Mouse (Mus musculus): ENCODE results near the gene Gm5269.

The Gm5269 gene

DNA sequence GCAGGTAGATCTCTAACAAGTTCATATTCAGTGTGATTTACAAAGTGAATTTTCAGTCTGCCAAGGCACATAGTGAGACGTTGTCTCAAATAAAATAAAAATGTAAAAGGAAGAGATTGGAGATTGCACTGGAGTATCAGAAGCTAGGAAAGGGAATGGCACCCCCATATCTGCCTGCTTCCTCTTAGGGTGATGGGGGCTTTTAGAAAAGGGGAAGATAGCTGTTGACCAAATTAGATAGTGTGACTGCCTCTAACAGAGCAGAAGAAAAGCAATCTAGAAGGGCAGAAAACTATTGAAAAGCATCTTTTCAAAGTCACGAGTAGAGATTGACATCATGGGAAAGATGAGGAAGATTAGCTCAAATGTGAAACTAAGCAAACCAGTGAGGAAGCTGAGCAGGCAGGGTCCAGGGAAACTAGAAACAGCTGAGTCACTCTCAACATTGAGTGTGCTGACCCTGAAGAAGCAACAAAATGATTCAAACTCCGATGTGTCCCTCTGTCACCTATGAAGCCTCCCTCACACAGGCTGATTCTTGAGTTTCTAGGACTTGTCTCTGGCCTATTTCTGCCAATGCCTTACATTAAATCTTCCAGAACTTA is 8.7 kb downstream of the Gm5269 start:
- DNase-seq (ENCODE audit: extremely low spot score, low spot score), result no peak

DNA sequence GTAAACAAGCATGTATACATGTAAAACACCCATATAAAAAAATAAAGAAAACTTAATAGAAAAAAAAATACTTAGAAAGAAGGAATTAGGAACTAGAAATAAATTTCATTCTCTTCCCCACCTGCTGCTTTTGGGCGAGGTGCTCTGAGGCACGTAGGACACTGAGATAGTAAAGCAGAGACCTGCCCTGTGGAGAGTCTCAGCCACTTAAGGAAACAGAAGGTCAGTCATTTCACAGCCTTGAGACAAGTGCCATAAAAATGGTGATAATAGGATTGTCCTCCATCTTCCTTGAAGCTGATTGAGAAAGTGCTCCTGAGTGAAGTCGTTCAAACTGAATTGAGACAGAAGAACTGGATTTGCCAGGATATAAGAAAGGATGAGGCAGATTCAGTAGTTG is 12.6 kb downstream of the Gm5269 start:
- DNase-seq (ENCODE audit: extremely low spot score, low spot score), result no peak

DNA sequence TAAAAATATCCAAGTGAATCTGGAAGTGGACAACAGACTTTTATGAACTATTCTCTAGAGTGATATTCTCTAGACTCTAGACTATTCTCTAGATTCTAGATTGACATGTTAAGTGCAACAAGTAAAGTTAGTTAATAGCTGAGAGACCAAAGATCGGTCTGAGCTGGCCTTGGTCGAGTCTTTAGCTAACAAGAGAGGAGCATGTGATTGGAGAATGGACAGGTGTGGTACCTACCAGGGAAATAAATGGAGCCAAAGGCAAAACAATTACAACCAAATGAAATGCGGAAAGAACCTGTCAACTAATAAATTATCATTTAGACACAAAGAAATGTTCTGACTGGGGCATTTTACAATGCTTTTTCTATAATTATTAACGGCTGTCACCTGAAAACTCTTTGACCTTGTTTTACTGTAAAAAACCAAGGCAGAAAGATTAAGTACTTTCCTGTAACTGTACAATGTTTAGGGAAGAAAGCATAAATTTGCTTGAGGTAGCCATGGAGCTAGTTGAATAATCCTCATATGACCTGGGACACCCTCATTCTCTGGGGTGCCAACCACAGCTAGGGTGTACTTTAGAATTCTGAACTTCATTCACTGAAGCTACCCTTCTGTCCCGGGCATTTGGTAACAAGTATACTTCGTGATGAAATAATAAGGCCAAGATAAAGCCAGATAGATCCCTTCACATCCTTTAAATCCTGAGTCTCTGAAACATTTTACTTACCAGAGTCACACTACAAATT is 13.4 kb downstream of the Gm5269 start:
- no peak for DNase-seq (ENCODE audit: extremely low spot score, low spot score)

DNA sequence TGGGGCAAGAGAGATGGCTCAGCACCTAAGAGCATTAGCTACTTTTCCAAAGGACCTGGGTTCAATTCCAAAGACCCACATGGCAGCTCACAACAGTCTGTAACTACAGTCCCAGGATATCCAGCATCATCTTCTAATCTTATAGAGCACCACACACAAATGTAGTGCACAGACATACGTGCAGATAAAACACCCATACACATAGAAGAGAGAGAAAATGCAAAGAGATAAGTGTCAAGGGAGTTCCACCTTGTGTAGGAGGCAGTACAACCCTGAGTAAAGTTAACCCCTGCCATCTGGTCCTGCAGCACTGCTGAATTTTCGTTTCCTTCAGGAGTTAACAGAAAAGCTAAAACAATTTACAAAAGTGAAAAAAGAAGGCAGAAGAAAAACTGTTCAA is 14.4 kb downstream of the Gm5269 start:
- DNase-seq (ENCODE audit: extremely low spot score, low spot score), result no peak

DNA sequence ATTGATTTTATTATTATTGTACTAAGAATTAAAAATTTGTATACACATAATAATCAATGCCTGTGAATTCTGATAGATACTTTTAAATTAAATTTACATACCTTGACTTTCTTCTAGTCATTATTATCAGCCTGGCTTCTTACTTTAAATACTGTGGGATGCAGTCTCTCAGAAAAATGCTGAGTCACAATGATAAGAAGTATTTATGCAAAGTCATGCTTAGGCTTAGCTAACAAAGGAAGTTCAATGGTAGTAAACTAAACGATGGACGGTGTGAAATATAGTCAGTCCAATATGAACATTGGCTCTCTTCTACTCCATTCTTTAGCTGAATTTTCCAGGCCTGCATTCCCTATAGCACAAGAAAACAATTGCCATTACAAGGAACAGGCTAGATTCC is 16.8 kb downstream of the Gm5269 start:
- no peak for DNase-seq (ENCODE audit: extremely low spot score, low spot score)

DNA sequence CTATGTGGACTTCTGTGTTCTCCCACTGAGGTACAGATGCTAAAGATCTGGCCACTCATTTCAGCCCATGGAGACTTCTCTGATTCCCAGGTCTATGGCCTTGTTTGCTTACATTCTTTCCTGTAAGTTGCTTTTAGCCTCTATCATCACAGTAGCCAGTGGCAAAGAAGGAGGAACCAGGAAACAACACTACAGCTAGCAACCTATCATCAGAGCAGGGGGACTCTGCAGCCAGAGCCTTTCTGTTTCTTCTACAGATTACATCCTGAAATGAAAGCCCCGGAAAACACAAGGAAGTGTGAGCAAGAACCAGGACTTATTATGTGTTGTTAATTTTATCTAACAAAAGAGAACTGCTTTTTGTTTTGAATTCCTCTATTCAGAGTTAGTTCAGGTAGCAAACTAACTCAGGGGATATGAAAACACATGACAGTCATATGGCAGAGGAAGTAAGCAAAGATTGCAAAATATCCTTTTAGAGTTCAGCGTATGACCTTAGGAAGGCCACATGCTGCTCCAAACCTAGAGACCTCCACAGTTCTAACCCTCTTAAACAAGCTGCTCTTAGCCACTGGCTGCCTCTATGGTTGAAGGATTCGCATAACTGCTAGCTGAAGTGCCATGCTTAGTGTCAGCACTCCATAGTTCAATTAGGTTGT is 21.5 kb downstream of the Gm5269 start:
- no peak for DNase-seq (ENCODE audit: extremely low spot score, low spot score)

DNA sequence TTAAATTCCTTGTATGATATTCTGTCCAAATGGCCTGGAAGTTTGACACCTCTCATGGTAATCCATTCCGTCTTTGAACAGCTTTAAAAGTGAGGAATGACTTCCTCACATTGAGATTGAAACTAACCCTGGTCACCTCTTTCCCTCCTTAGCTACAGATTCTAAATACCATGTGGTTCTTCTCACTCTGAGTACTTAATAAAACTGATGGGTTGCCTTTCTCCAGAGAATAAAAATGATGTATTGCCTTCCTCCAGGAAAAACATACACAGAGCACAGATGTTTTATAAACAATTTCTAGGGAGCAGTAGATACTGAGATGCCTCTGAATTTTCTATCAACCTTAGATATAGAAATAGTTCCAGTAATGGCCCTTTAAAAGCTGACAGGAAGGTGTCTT is 22.0 kb downstream of the Gm5269 start:
- DNase-seq (ENCODE audit: extremely low spot score, low spot score), result no peak

DNA sequence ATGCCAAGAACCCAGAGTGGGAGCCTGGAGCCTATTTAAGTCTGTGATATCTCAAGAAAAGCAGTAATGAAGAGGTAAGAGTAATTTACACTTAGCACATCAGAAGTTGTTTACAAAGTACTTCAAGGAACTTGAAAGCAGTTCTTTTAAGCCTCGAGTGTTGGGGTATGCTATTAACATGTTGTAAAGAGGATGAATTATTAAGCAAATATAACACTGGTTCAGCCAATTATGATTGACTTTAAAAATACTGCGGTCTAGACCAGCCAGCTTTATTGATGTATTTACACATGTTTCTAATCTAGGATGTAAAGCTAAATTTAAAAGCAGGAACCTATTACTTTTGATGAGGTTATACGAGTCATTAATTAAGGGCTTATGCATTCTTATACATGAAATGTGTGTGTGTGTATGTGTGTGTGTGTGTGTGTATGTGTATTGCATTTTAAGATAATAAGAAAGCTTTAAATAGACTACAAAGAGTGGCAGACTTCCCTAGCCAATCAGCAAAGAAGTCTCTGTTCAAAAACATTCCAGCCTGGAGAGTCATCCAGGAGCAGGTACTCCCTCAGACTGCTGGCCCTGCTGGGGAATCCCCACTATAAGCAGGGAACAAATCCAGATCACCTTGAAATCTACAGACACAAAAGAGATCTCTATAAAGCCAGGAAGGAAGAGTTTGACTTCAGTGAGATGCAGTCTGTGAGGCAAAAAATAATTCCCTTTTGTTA is 23.6 kb downstream of the Gm5269 start:
- no peak for DNase-seq (ENCODE audit: extremely low spot score, low spot score)

DNA sequence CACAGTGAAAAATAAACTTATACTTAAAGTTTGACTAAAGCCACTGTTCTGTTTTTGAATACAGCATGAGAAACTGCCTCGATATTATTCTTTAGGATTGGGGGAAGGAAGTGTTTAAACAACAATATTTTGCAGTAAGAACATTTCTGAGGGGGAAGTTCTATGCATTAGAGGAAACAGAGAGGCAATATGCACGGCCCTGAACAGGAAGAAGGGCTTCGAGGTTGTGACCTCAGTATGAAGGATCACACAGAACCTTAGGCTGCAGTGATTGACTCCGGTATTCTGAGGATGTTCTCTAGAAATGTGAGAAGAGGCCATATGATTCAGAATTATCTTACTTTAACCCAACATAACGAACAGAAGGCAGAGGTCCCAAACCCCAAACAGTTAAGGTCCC is 24.3 kb downstream of the Gm5269 start:
- DNase-seq (ENCODE audit: extremely low spot score, low spot score), result no peak

DNA sequence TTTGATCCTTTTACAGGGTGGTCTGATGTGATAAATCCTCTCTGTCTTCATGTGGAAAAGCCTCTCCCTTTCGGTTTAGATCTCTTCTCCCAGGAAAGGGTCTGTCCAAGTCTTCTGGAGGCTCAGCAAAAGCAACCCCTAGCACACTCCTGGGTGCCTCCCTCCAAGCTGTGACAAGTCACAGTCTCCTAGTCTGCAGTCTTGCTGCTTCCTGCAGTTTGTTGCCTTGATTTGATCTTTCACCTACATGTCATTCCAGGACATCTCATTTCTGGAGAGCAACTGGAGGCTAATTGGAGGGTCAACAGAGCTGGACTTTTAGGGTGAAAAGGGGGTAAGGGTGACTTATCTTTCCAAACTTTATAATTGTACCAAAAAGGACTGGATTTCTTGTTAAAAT is 24.8 kb downstream of the Gm5269 start:
- DNase-seq (ENCODE audit: extremely low spot score, low spot score), result no peak

DNA sequence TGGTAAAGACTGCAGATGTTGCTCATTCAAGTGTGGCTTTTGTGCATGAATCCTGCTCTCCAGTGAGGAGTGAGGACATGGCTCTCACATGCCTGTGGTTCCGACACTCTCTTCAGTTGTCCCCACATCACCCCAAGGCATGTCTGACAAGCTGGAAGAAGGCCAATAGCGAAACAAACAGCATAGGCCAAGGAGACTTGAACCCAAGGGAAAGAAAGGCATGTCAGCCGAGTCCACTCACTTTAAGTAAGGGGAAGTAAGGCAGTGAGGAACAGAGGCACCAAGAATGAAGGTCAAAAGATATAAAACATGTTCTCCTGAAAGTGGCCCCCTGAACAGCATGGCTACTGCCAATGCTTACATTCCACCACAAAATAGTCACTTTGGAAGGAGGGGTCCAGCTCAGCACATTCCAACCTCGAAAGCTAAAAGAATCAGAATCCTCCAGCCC is 25.5 kb downstream of the Gm5269 start:
- DNase-seq (ENCODE audit: extremely low spot score, low spot score), result no peak

DNA sequence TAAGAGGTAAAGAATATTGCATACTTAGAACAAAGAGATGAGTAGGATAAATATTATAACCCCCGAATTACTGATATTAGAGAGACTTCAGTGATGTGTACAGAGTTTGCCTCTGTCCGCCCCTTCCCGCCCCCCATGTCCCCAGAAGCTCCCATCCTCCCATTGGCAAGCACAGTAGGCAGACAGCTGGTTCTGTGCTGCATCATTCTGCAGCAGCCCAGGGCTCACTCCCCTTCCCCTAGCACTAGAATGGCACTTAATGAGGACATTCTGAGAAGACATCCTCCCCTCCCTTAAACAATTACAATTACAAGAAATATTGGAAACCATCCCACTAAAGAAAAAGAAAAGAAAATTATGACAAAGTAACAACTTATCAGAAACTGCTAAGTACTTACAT is 26.4 kb downstream of the Gm5269 start:
- DNase-seq (ENCODE audit: extremely low spot score, low spot score), result no peak

DNA sequence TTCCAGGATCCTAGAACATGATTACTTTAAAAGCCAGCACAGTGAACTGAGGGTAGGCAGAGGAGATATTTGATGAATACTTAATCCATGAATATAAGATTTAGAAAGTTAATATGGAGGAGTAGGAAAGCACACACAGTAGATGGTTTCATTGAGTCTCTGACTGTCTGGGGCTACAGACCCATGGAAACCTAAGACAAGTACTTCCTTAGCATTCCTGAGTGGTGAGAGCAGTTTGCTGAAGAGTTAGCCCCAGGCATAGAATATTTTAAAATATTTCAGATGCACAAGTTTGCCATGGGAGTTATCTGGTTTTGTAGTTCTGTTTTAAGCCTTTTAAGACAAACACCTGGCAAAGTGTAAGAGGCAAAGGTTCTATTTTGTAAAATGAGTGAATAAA is 28.9 kb downstream of the Gm5269 start:
- no peak for DNase-seq (ENCODE audit: extremely low spot score, low spot score)

DNA sequence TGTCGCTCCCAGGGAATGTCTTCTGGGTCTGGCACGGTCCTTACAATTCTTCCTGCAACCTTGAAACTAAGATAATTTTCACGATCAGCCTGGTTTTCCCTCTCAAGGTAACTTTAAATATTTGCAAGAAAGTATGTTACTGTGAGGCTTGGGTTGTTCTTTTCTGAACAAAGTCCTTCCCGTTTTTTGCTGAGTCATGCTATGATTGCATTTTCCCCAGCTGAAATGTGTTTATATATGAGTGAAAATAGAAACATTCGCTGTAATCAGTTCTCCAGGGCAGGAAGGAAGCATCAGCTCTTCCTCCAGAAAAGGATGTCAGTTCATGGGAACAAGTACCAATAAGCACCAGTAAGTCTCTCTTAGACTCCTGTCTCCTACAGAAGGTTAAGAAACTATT is 29.7 kb downstream of the Gm5269 start:
- DNase-seq (ENCODE audit: extremely low spot score, low spot score), result no peak

DNA sequence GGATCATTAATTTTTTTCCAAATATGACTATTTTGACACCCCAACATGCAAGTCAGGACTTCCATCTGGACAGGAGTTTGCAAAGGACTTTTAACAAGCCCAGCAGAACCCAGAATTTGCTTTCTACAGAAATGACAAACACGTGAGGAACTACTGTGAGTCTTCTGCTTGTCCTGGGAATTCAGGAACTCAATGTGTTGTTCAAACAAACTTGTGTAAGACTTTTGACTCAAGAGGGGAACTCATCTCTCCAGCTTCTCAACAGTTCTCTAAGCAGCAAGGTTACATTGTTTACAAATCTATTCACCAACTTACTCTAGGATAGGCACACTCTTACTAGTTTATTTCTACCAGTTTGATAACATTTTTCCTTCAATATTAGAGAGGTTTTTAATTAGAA is 32.0 kb downstream of the Gm5269 start:
- no peak for DNase-seq (ENCODE audit: extremely low spot score, low spot score)

DNA sequence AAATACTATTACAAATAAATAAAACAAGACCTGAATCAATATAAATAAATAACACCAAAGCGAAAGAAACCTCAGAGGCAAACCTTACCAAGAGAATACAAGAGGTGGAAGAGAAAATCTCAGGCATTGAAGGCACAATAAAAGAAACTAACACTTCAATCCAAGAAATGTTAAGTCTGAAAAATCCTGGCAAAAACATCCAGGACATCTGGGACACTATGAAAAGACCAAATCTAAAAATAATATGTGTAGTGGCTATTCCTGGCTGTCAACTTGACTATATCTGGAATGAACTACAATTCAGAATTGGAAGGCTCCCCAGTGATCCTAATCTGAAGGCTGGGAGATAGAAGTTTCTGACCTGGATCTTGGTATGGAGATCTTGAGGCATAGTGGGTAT is 44.6 kb downstream of the Gm5269 start:
- no peak for DNase-seq (ENCODE audit: extremely low spot score, low spot score)
